Mouse (Mus musculus) liver, postnatal 0 days (tissue): ENCODE results near the gene 4933411K16Rik. TPM values are rescaled to one million over a fixed set of nuclear protein-coding genes. Genes with fewer than 3 reads are reported as not detected.

Source experiments
- ATAC-seq: fragments of 200-750 bp; cut with Nextera tagmentation; 2 replicates; pipeline ENCODE4 v1.8.0; 2017; ENCODE audit warnings: mild to moderate bottlenecking, moderate library complexity
- DNase-seq: peaks from one replicate; pipeline ENCODE4 v3.0.0-alpha.2; 2016
- H3K27ac ChIP-seq: fragments of 300-500 bp; sonication (generic); 2 replicates; pipeline ENCODE4 v1.5.1; 2014; ENCODE audit warnings: antibody characterized with exemption, moderate library complexity, mild to moderate bottlenecking, low read depth
- H3K27me3 ChIP-seq: fragments of 300-500 bp; sonication (generic); 2 replicates; pipeline ENCODE4 v1.6.1; 2014; ENCODE audit warnings: low read length, control low read depth, mixed read lengths; ENCODE audit not compliant: insufficient read depth
- H3K36me3 ChIP-seq: fragments of 300-500 bp; sonication (generic); replicated peaks from 2 replicates; pipeline ENCODE4 v1.6.1; 2014; ENCODE audit warnings: mild to moderate bottlenecking, control low read depth, low read length, moderate library complexity, mixed read lengths; ENCODE audit not compliant: insufficient read depth
- H3K4me1 ChIP-seq: fragments of 300-500 bp; sonication (generic); 2 replicates; pipeline ENCODE4 v1.6.1; 2014; ENCODE audit warnings: antibody characterized with exemption, mild to moderate bottlenecking, control low read depth; ENCODE audit not compliant: insufficient read depth
- H3K4me2 ChIP-seq: fragments of 300-500 bp; sonication (generic); 2 replicates; pipeline ENCODE4 v1.6.1; 2014; ENCODE audit warnings: low read depth, mild to moderate bottlenecking, low read length, moderate library complexity, mixed read lengths
- H3K4me3 ChIP-seq: fragments of 300-500 bp; sonication (generic); 2 replicates; pipeline ENCODE4 v1.5.1; 2014; ENCODE audit warnings: low read depth, low read length
- H3K9ac ChIP-seq: fragments of 300-500 bp; sonication (generic); replicated peaks from 2 replicates; pipeline ENCODE4 v1.6.1; 2014; ENCODE audit warnings: mild to moderate bottlenecking, moderate library complexity
- H3K9me3 ChIP-seq: fragments of 300-500 bp; sonication (generic); 2 replicates; pipeline ENCODE4 v1.6.1; 2016; ENCODE audit warnings: mild to moderate bottlenecking, control low read depth, low read length, mixed read lengths
- CTCF ChIP-seq: sonication (generic); IDR thresholded peaks from 2 replicates; pipeline ENCODE4 v1.5.1; 2016; ENCODE audit warnings: antibody characterized with exemption, low read depth
- EP300 ChIP-seq: IDR thresholded peaks from 2 replicates; pipeline ENCODE4 v1.6.1; 2016; ENCODE audit warnings: antibody characterized with exemption, low read depth, mild to moderate bottlenecking
- WGBS: fragments of 180-500 bp; shearing (Covaris S2); extraction: QIAGEN DNeasy Blood & Tissue Kit; methylation state at CpG from one replicate; pipeline ENCODE4 v1.1.7; 2014; ENCODE audit not compliant: insufficient replicate concordance; 5-methylcytosine and 5-hydroxymethylcytosine counted together
- polyA plus RNA-seq: library from polyadenylated mRNA; unstranded; fragments of >200 nt; fragmentation: Nextera tagmentation; extraction: Ambion mirVana; gene quantifications from 2 replicates; pipeline ENCODE4 v1.2.1, GENCODE M21; 2015

The 4933411K16Rik gene
- 0.18 and 0.40 TPM in 2 replicates for polyA plus RNA-seq

DNA sequence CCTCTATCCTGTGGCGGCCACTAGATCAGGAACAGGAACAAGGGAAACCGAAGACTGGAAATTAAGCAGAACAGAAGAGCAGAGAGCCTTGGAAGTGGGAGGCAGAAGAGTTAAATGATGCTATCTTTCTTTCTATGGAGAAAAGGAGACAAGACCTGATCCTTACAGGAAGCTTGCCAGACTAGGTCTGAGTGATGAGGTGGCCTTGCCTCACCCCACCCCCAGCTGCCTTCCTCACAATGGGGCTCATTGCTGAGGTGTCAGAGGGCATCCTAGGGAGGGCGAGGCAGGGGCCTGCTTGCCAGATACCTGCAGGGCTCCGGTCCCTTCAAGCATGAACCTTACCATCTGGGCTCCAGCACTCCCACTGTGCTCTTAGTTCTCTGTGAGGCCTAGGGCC is at the start of gene 4933411K16Rik:
Gene 4933411K16Rik, plus strand, starts transcription at position 301 of the 400 bp plus-strand sequence.
- no peaks in the 10 kb centered on the region for H3K36me3 ChIP-seq
- H3K4me1 ChIP-seq = peaks cover 5% of the 10 kb centered on the region
- no peak for DNase-seq
- ATAC-seq = no peak
- H3K27me3 ChIP-seq = no peaks in the 10 kb centered on the region
- no peak within 1 kb of the TSS for H3K4me2 ChIP-seq
- no peaks in the 10 kb centered on the region for H3K9me3 ChIP-seq
- WGBS = 71% methylated on average over 4 of the region's 4 CpGs
- H3K9ac ChIP-seq = no peak within 1 kb of the TSS
- peak within 1 kb of the TSS; percentile 88; the same call in 1 of the 2 replicates for H3K27ac ChIP-seq
- TF ChIP-seq EP300 (no peak), CTCF (no peak)
- H3K4me3 ChIP-seq = no peak within 1 kb of the TSS

DNA sequence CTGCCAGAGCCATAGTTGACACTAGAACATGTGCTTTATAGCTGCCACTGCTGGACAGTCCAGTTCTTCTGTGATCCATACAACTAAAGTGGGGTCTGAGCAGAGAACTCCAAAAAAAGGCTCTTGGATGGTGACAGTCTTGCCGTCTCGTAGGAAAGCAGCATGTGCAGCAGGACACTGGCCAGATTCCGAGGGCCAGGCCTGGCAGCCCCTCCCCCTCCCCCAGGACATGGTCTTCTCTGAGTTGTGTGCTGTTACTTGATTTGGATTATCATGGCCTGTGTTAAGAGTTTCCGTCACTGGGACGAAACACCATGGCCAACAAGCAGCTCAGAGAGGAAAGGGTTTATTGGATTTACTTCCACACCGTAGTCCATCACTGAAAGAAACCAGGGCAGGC is 47.8 kb upstream of the 4933411K16Rik start:
- Histone ChIP-seq H3K9ac (no peak overlapping the region), H3K27me3 (no peaks in the 10 kb centered on the region), H3K4me3 (no peak overlapping the region), H3K4me2 (no peak overlapping the region), H3K36me3 (no peaks in the 10 kb centered on the region), H3K27ac (no peak overlapping the region), H3K4me1 (peaks cover 40% of the 10 kb centered on the region), H3K9me3 (no peaks in the 10 kb centered on the region)
- ATAC-seq = no peak
- no peak for TF ChIP-seq EP300
- no peak for TF ChIP-seq CTCF
- 64% methylated on average over 6 of the region's 6 CpGs for WGBS
- DNase-seq = no peak

DNA sequence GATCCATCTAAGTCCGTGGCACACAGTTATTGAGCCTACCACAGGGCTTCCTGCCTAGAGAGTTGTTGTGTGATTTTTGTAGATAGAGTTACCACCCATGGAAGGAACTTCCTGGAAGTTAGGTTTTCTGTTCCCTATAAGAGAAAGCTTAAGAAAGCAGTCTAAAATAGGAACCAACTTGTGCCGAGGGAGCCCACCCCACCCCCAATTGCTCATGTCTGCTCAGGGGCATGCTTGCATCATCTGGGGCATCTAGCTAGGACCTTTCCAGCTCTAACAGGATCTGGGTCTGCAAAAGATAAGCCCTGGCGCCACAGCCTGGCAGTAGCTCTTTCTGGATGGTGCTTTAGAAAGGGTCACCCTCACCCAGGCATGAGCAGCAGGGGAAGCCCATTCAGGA is 46.4 kb upstream of the 4933411K16Rik start:
- Histone ChIP-seq H3K9me3 (no peaks in the 10 kb centered on the region), H3K9ac (no peak overlapping the region), H3K4me2 (peak overlapping the region; percentile 24; the same call in 1 of the 2 replicates), H3K27me3 (no peaks in the 10 kb centered on the region), H3K36me3 (no peaks in the 10 kb centered on the region), H3K4me3 (no peak overlapping the region), H3K27ac (peak overlapping the region; percentile 67), H3K4me1 (peaks cover 37% of the 10 kb centered on the region)
- peak; percentile 43 for DNase-seq
- 12% methylated on average over 3 of the region's 3 CpGs for WGBS
- TF ChIP-seq EP300 (no peak), CTCF (no peak)
- peak; percentile 40; the same call in 1 of the 2 replicates for ATAC-seq

DNA sequence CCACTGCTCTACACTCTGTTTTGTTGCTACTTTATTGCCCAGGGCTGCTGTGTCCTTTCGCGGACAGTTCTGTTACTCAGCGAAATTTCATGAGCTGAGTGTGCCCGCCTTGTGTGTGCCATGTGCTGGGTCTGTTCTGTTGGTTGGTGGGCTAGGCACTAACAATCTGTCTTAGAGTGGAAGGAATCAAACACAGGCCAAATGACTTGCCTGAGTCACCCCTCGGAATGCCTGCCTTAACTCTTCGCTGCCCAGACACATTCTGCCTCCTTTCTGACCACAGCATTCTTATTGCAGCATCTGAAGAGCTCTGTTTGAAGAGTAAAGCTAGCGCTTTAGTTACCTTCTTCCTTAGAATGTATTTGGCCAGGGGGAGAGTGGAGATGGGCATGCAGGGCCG is 45.5 kb upstream of the 4933411K16Rik start:
- no peak overlapping the region for H3K27ac ChIP-seq
- no peaks in the 10 kb centered on the region for H3K27me3 ChIP-seq
- H3K36me3 ChIP-seq = no peaks in the 10 kb centered on the region
- H3K9me3 ChIP-seq = no peaks in the 10 kb centered on the region
- H3K9ac ChIP-seq = no peak overlapping the region
- 67% methylated on average over 8 of the region's 8 CpGs for WGBS
- TF ChIP-seq CTCF (no peak), EP300 (no peak)
- ATAC-seq (no peak), DNase-seq (no peak)
- H3K4me3 ChIP-seq = no peak overlapping the region
- peaks cover 37% of the 10 kb centered on the region for H3K4me1 ChIP-seq
- H3K4me2 ChIP-seq = no peak overlapping the region

DNA sequence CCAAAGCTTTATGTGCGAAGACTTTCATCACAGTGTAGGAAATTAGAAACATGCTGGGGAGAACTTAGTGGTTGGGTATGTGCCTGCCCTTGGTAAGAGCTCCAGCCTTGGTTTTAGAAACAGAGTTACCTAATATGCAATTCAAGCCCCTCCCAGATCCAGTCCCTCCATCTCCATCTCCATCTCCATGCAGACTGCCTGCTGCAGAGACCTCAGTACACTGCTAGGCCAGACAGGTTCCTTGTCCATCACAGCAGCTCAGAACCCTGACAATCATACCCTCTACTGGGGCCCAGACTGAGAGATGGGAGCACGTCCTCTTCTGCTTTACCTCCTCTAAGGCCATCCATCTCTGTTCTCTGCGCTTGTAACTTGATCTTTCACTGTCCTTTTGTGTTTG is 43.5 kb upstream of the 4933411K16Rik start:
- Histone ChIP-seq H3K4me2 (no peak overlapping the region), H3K9me3 (no peaks in the 10 kb centered on the region), H3K9ac (no peak overlapping the region), H3K27me3 (no peaks in the 10 kb centered on the region), H3K27ac (no peak overlapping the region), H3K4me1 (peaks cover 37% of the 10 kb centered on the region), H3K36me3 (no peaks in the 10 kb centered on the region), H3K4me3 (no peak overlapping the region)
- ATAC-seq (no peak), DNase-seq (no peak)
- TF ChIP-seq CTCF = no peak
- no peak for TF ChIP-seq EP300
- WGBS = 58% methylated on average over 3 of the region's 3 CpGs

DNA sequence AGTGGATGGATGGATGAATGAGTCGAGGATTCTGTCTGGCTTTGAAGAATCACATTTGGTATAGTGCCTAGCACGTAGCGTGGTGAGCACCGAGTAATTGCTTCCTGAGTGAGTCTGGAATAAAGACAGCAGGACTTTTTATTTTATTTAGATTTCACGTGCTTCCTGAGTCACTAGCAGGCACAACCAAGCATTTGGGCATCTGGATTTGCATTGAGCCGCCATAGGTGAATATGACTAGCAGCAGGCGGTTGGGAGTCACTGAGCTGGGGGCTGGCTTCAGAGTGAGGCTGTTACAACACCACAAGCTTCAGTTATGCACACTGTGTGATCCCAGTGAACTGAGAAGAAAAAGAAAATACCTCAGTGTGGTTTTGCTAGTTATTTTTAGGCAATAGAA is 43.0 kb upstream of the 4933411K16Rik start:
- TF ChIP-seq EP300 (no peak), CTCF (no peak)
- no peak overlapping the region for H3K4me2 ChIP-seq
- peaks cover 35% of the 10 kb centered on the region for H3K4me1 ChIP-seq
- no peaks in the 10 kb centered on the region for H3K9me3 ChIP-seq
- H3K4me3 ChIP-seq = no peak overlapping the region
- WGBS = 63% methylated on average over 7 of the region's 7 CpGs
- no peak overlapping the region for H3K27ac ChIP-seq
- no peaks in the 10 kb centered on the region for H3K36me3 ChIP-seq
- ATAC-seq (no peak), DNase-seq (no peak)
- H3K27me3 ChIP-seq = no peaks in the 10 kb centered on the region
- no peak overlapping the region for H3K9ac ChIP-seq

DNA sequence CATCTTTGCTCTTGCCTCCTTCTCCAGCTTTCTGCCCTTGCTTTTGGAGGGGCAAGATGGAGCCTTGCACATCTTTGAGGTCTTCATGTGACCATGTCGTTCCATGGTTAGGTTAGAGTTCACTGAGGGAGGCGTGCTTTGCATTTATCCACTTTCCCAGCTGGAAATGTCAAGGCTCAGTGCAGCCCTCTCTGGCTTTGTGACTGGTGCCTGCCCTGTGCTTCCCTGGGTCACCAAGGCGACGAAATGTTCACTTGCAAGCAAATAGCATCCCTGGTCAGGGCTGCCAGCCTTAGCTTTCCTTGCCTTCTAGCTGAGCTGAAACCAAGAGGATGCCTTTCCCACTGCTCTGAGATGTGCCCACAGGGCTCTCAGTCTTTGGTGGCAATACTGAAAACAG is 41.6 kb upstream of the 4933411K16Rik start:
- no peak overlapping the region for H3K27ac ChIP-seq
- peaks cover 23% of the 10 kb centered on the region for H3K4me1 ChIP-seq
- no peak overlapping the region for H3K9ac ChIP-seq
- H3K4me3 ChIP-seq = no peak overlapping the region
- 61% methylated on average over 4 of the region's 4 CpGs for WGBS
- ATAC-seq = no peak
- H3K27me3 ChIP-seq = no peaks in the 10 kb centered on the region
- no peak overlapping the region for H3K4me2 ChIP-seq
- no peaks in the 10 kb centered on the region for H3K9me3 ChIP-seq
- H3K36me3 ChIP-seq = no peaks in the 10 kb centered on the region
- TF ChIP-seq CTCF = no peak
- TF ChIP-seq EP300 = no peak
- no peak for DNase-seq
